Mouse (Mus musculus) heart, postnatal 25 days (tissue): ENCODE results near the gene Ralgds. TPM values are rescaled to one million over a fixed set of nuclear protein-coding genes. Genes with fewer than 3 reads are reported as not detected.

Experiments
- DNase-seq: peaks from one replicate; pipeline ENCODE4 v3.0.0; 2022; ENCODE audit warnings: low spot score
- intact Hi-C: fragments of 180-260 bp; cut with DNase I; formaldehyde crosslinking; loops from one replicate; pipeline ENCODE4 v1.15.1; 2025
- total RNA-seq, 2 experiments: library from RNA; stranded (reverse); gene quantifications; 2 replicates each; pipeline ENCODE4 v1.2.3; 2021

Gene Ralgds
- total RNA-seq, 2 experiments from 2014 or later, result 11.9 to 13.8 TPM

GRCm38 (mm10) chr2:28596998-28597397 is 84.1 kb downstream of the Ralgds start:
- DNase-seq, result no peak
- intact Hi-C loops, result no loop called here

- no peak for DNase-seq
- intact Hi-C loops, result no loop called here
These were observed 85.0 kb downstream of the Ralgds start for GRCm38 (mm10) chr2:28597733-28598547.

- intact Hi-C loops, result no loop called here
- DNase-seq, result no peak
These were observed 86.0 kb downstream of the Ralgds start for GRCm38 (mm10) chr2:28598692-28599568.

GRCm38 (mm10) chr2:28599569-28599900 is 86.6 kb downstream of the Ralgds start:
- no peak for DNase-seq
- intact Hi-C loops, result no loop called here

DNA sequence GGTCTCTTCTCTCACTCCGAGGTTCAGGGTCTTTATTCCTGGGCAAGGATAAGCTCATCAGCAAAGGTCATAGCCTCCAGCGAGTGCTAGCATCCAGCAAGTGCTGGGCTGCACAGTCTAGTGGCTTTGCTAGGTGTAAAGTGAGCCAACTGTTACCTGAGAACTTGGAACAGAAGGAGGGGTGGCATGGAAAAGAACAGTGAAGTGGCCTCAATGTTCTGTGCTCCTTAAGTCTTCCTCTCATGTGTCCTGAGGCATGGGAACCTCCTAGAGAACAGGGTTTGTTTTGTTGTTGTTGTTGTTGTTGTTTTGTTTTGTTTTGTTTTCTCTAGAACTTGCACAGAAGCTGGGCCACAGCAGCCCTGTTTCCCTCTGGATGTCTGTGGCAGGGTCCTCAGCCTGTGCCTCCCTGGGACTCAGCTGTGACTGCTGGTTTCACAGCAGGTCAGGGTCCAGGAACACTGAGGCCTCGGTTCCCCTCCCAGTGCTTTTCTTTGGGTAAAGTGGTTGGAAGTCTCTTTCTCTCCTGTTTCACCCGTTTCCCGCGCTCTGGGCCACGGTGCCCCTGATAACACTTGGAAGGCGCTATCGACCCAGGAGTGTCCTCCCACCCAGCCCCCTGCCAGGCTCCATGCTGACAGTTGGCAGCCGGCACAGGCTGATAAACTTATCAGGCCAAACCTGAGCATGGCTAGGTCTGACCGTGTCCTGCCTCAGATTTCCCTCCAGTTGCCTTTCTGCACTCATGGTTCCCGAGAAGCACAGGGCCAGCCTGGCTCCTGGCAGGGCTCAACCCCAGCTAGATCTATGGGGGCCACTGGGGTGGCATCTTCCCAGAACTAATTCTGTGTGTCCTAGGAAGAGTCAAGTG is 89.0 kb downstream of the Ralgds start:
- no peak for DNase-seq
- intact Hi-C loops, result no loop called here

Other genes with a start within 250 kb of the Ralgds start
- gene Ppp1r26, start 66.3 kb upstream of the Ralgds start, total RNA-seq, result 1 to 10 TPM; 4.2 to 4.6 TPM
- not detected for gene 1700007K13Rik, start 46.8 kb upstream of the Ralgds start, total RNA-seq
- 10 to 100 TPM; 43.0 to 43.9 TPM for gene Mrps2, start 45.1 kb upstream of the Ralgds start, total RNA-seq
- 1 to 10 TPM; 1.7 to 3.1 TPM for gene Gbgt1, start 16.2 kb upstream of the Ralgds start, total RNA-seq
- 1 to 10 TPM in 1 of 2 experiments, not detected in 1; 1.4 TPM for gene Gm10134, start 7.0 kb upstream of the Ralgds start, total RNA-seq
- not detected for gene Cel, start 50.3 kb downstream of the Ralgds start, total RNA-seq
- gene Gtf3c5, start 70.6 kb downstream of the Ralgds start, total RNA-seq, result 10 to 100 TPM; 11.5 to 11.6 TPM
- gene Gfi1b, start 108.9 kb downstream of the Ralgds start, total RNA-seq, result not detected
- gene Tsc1, start 128.1 kb downstream of the Ralgds start, total RNA-seq, result 10 to 100 TPM; 23.5 to 24.7 TPM
- under 1 TPM in 1 of 2 experiments, not detected in 1; 0.52 TPM for gene Spaca9, start 186.6 kb downstream of the Ralgds start, total RNA-seq
- gene Ak8, start 187.0 kb downstream of the Ralgds start, total RNA-seq, result not detected